Mouse (Mus musculus) G1E (cell line): Measurements from ENCODE around the gene Rgp1.
"Not testable (repeated sequence)": the region's sequence is repeated elsewhere in the genome, so short reads cannot be mapped to it uniquely, and the experiment has no call there.

ENCODE experiments used
- CTCF ChIP-seq: IDR thresholded peaks from 2 replicates; pipeline ENCODE4 v1.5.1; 2012; ENCODE audit warnings: low read depth, low read length, inconsistent platforms, mixed read lengths
- TAL1 ChIP-seq: conservative IDR thresholded peaks from 2 replicates; pipeline ENCODE4 v1.6.1; 2012; ENCODE audit warnings: low read depth, low read length, inconsistent platforms, mixed read lengths

GRCm38 (mm10) chr4:43551854-43552253 lies 26.7 kb upstream of the Rgp1 start:
- TF ChIP-seq TAL1, CTCF: not testable (repeated sequence)
